Mouse (Mus musculus): ENCODE results near the gene Dnajb5. TPM values are rescaled to one million over a fixed set of nuclear protein-coding genes. Genes with fewer than 3 reads are reported as not detected.

The Dnajb5 gene
- total RNA-seq, 2 experiments from 2014 or later: 221 to 264 TPM

Other genes with a start within 250 kb of the Dnajb5 start
- 1 to 10 TPM; 1.6 to 3.5 TPM for gene 4930578G10Rik, start 214.3 kb upstream of the Dnajb5 start, total RNA-seq (2021)
- under 1 TPM in 1 of 2 experiments, not detected in 1; 0.57 TPM for gene Ccl19, start 193.2 kb upstream of the Dnajb5 start, total RNA-seq (2021)
- gene Ccl21a, start 175.8 kb upstream of the Dnajb5 start, total RNA-seq (2021): not detected
- gene Fam205a1, start 95.9 kb upstream of the Dnajb5 start, total RNA-seq (2021): under 1 TPM in 1 of 2 experiments, not detected in 1; 0.37 TPM
- gene Gm12394, start 93.0 kb upstream of the Dnajb5 start, total RNA-seq (2021): 1 to 10 TPM; 1.9 to 2.3 TPM
- gene Fam205c, start 75.6 kb upstream of the Dnajb5 start, total RNA-seq (2021): 1 to 10 TPM; 2.0 to 2.4 TPM
- 100 to 1,000 TPM; 337 to 354 TPM for gene Phf24, start 33.2 kb upstream of the Dnajb5 start, total RNA-seq (2021)
- not detected for gene 1700022I11Rik, start 19.8 kb downstream of the Dnajb5 start, total RNA-seq (2021)
- 100 to 1,000 TPM; 187 to 191 TPM for gene Vcp, start 50.7 kb downstream of the Dnajb5 start, total RNA-seq (2021)
- gene Fancg, start 60.7 kb downstream of the Dnajb5 start, total RNA-seq (2021): 10 to 100 TPM in 1 of 2 experiments, 1 to 10 TPM in 1; 9.1 to 12.1 TPM
- gene Pigo, start 76.0 kb downstream of the Dnajb5 start, total RNA-seq (2021): 10 to 100 TPM; 26.2 to 30.7 TPM
- gene Stoml2, start 81.9 kb downstream of the Dnajb5 start, total RNA-seq (2021): 100 to 1,000 TPM; 101 to 114 TPM
- gene Fam214b, start 96.4 kb downstream of the Dnajb5 start, total RNA-seq (2021): 10 to 100 TPM; 31.7 to 32.4 TPM
- 10 to 100 TPM; 56.7 to 60.5 TPM for gene Unc13b, start 109.1 kb downstream of the Dnajb5 start, total RNA-seq (2021)